Comparison of ENCODE assay signal across 15 mouse cellular contexts in genomic region chr13:83651941-83652548, GRCm38 (mm10).
DNase-seq lines count a peak whose midpoint lies in the region; ATAC-seq lines count a peak whose summit lies in the region.
"Had no signal": no experiment of that assay in that cellular context is flagged by ENCODE, and none has a peak within 500 bp of the region (broad histone marks: within the 10 kb centered on the region; RNA-seq: fewer than 3 reads in every experiment).

No protein-coding gene starts in this region.

- intact Hi-C loops in heart, postnatal 36 days (cut with DNase I): loop anchor here (5.0 to 10.0 kb wide), 4 partner anchors 80 to 1867 kb away; partner anchors contain the start of gene Cetn3
- intact Hi-C loops in heart, postnatal 25 days (cut with DNase I): loop anchor here (5.0 to 10.0 kb wide), 3 partner anchors 130 to 577 kb away; no protein-coding TSS in a partner anchor

- peak; percentile 88 for DNase-seq in heart, adult 11 months
- no peak for DNase-seq in heart, postnatal 36 days
- DNase-seq in 3134 (ENCODE audit: extremely low read depth, insufficient read length, low spot score) (peak; percentile 59), NIH3T3 (ENCODE audit: low read depth) (peak; percentile 49)
- DNase-seq in heart, postnatal 25 days (ENCODE audit: low spot score): peak; percentile 2
- no peak for DNase-seq in right cerebral cortex, postnatal 25 days
- DNase-seq: cerebellum, adult 8-10 months; kidney, postnatal 36 days; liver, embryonic 13.5 days; lung, postnatal 36 days; right cerebral cortex, adult 18-20 months had no signal

- no peak for ATAC-seq in megakaryocyte, adult 5-6 weeks (ENCODE audit: poor library complexity, severe bottlenecking)
- ATAC-seq: CD4-positive, CD25-positive, alpha-beta regulatory T cell, adult 4 months; intestine, postnatal 0 days; midbrain, embryonic 16.5 days had no signal

Comparison
In these comparisons a context has a peak if more than half of its experiments do, and no peak if none do; other contexts are left out.
1. DNase-seq: peak in heart, adult 11 months (single experiment), 3134 (single experiment), NIH3T3 (single experiment) and heart, postnatal 25 days (single experiment); none in heart, postnatal 36 days (0 of 2) and right cerebral cortex, postnatal 25 days (single experiment).